Mouse (Mus musculus): ENCODE measurements around the gene Calm3. TPM values are rescaled to one million over a fixed set of nuclear protein-coding genes. Genes with fewer than 3 reads are reported as not detected.

Calm3 gene
- total RNA-seq, 2 experiments from 2014 or later: 1,837 to 1,919 TPM

DNA sequence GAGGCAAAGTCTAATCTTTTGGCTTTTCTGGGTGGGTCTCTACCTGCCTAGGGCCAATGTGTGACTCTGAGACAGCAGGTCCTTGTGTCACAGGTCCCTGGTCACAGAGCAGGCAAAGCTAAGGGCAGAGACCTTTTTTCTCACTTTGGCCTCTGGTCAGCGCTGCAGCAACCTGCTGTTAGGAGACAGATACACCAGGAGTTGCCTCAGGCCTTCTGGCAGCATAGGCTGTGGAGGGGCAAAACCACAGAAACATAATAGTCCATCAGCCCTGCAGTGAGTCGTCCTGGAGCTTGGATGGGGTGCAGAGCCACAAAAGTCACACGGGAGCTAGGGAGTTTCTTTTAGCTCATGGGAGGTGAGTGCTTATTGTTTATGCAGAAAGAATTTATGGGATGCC is 5.2 kb downstream of the Calm3 start:
- intact Hi-C loops (cut with DNase I): loop anchor here (1.0 kb wide), 1 partner anchor 96 kb away; no protein-coding TSS in a partner anchor
- peak in 1 of 2 experiments; percentile 33 for DNase-seq (ENCODE audit: low spot score in 2 of 2)

DNA sequence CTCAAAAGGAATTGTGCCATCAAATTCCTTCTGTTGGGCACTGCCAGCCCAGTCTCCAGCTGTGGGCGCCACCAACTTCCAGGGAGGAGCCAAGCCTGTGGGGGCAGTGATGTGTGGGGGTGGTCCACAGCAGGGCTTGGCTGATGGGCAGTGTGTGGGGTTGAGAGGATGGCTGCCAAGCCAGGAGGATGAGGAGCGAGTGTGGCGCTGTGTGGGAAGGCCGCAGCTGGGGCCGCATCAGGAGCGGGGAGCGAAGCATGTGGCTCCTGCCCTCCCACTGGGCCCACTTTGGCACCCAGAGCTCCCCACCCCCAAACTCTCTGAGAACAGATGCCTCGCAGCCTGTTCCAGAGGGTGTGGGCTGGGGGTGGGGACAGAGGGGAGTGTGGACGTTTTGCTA is 5.9 kb downstream of the Calm3 start:
- peak; percentile 70 to 91 for DNase-seq (ENCODE audit: low spot score in 2 of 2)
- intact Hi-C loops (cut with DNase I): no loop called here

GRCm38 (mm10) chr7:16917447-16917846 is 6.5 kb downstream of the Calm3 start:
- intact Hi-C loops (cut with DNase I): no loop called here
- no peak for DNase-seq (ENCODE audit: low spot score in 2 of 2)

DNA sequence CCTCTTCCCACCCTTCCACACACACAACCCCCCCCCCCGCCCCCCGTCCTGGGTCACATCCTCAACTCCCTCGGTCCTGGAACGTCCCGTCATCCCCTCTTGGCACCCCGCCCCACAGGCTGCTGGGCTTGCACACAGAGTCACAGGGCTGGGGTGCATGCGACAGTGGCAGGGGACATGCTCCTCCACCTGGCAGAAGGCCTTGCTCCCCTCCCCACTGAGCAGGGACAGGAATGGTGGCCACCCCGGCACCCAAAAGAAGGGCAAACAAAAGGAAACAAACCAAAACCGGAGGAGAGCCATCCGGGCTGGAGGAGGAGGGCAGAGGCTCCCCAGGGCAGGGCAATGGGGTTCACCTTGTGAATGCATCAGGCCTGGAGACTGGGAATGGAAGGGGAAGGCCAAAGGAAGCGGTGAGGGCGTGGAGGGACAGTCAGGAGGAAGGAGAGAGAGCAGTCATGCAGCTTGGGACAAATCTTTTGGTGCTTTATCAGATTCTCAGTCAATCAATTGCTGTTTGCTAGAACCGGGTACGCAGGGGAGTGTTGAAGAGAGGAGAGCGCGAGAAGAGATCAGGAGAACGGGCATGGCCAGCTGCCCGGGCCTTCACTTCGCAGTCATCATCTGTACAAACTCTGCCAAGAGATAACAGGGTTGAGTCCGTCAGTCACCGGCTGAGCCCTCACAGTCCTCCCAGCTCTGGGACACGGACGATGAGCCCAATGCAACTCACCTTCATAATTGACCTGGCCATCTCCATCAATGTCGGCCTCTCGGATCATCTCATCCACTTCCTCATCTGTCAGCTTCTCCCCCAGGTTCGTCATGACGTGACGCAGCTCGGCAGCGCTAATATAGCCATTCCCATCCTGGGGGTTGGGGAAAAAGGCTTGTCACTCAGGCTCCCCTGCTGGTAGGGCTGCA is 7.3 kb downstream of the Calm3 start:
- intact Hi-C loops (cut with DNase I): no loop called here

DNA sequence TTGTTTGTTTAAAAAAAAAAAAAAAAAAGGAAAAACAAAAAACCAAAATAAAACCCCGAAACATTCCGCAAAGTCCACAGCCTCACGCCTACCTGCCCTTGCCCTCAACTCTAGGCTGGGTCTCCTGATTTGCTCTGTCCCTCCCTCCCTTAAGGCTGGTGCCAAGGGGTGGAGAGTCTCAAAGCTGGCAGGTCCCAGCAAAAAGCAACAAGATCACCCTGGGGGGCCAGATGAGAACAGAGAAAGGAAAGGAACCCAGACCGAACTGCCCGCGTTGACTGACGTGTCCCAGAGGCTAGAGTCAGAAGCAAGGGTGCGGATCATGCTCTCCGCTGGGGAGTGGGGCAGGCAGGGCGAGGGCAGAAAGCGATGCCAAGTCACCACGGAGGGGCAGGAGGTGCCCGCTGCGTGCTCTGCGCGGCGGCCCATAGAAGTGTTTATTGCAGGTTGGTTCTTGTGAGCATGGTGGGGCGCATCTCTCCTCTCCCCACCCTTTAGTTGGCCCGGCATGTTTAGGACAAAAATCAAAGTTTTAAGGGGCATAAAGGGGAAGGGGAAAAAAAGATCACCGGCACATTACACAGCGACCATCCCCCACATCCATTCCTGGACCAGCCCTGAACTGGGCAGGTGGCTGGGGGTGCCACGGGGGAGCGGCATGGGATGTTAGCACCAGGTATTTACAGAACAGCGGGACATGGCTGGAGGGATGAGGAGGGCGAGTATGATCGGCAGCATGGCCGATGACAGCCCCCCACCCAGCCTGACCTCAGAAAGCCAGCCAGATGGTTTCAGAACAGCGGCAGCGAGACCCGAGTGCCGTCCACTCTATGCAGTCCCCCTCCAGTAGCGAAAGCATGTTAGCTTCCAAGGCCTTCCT is 8.2 kb downstream of the Calm3 start:
- no peak for DNase-seq (ENCODE audit: low spot score in 2 of 2)
- intact Hi-C loops (cut with DNase I): no loop called here

More for the DNA sequence above, 7.3 kb downstream of the Calm3 start:
- no peak for DNase-seq (ENCODE audit: low spot score in 2 of 2)

DNA sequence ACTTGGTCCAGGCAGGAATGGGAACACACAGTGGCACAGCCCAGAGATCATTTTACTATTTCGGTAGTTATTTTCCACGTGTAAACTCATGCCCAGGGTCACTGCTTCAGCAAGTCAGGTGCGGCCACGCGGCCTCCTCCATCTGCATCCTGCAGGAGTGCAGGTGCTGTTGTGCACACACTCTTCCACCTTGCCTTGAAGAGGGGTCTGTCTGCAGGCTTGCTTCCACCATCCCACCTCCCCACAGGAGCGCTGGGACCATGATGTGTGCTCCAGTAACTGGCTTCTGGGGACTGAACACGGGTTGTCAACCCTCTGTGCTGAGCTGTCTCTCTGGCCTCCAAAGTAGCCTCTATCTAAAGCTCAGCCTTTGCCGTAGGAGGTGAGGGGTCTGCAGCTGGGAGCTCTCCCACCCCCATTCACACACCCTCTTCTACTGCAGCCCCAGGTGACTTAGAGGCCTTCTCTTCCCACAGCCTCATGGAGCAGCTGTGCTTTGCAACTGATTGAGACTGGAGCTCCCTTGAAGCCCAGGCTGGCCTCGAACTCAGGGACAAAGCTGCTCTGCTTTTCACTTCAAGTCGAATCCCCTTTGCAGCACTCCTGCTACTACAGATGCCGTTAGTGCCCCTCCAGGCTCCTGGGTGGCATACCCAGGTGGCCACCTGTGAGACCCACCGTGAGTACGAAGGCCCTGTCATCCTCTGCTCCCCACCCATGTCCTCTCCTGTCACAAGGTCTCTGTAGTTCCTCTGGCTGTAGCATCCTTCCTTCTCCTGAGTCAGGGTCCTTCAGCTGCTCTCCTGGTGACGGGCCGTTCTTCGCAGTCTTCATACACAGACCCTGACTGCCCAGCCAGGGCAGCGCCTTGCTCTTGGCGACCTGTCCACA is 9.2 kb downstream of the Calm3 start:
- no peak for DNase-seq (ENCODE audit: low spot score in 2 of 2)
- intact Hi-C loops (cut with DNase I): loop anchor here (5.0 kb wide), 1 partner anchor 42 kb away; no protein-coding TSS in a partner anchor

DNA sequence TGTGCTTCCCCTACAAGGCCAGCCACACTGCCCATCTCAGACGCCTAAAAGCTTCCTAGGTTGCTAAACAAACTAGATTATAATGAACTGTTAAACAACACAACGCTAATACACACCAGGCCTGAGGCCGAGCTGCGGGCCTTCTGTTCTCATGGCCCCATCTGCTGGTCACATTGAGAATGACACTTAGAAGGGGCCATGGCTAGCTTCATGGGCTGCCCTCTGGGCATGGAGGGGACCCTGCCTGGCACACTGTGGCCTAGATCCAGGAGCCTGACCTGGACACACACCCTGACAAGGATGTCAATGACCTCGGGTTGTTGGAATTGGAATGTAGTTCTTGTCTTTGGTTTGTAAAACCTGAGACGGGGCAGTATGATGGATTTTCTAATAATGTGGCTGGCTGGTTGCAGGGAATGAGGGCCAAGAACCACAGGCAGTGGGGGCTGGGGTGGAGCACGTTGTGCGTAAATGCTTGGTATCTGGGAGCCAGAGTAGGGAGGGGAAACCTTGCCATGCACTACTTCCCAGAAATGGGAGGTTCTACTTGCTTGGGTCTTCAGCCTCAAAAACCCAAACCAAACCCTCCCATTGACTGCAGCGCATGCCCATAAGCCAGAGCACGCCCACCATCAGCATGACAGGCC is 10.0 kb downstream of the Calm3 start:
- peak; percentile 75 to 82 for DNase-seq (ENCODE audit: low spot score in 2 of 2)

DNA sequence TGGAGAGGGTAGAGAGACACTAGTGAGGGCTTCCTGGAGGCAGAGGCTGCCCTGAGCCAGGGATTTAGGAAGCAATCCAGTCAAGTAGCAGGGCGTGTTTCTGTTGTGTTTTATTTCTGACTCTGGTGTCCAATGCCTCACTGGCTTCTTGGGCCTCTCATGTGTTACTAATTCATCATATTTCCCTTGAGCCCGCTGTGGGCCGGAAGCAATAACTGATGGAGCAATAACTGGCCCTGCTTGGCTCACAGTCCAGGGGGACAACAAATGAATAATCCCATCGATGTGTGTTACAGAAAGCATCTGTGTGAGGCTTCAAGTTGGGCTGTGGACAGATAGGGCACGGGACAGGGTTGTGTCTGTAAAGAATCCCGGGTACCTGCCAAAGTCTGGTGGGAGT is 11.6 kb downstream of the Calm3 start:
- intact Hi-C loops (cut with DNase I): loop anchor here (2.0 to 5.0 kb wide), 2 partner anchors 18 to 40 kb away; no protein-coding TSS in a partner anchor

More for the DNA sequence above, 10.0 kb downstream of the Calm3 start:
- intact Hi-C loops (cut with DNase I): loop anchor here (2.0 to 5.0 kb wide), 2 partner anchors 19 to 42 kb away; no protein-coding TSS in a partner anchor

GRCm38 (mm10) chr7:16911904-16912303 is 12.0 kb downstream of the Calm3 start:
- intact Hi-C loops (cut with DNase I): loop anchor here (2.0 to 5.0 kb wide), 2 partner anchors 17 to 40 kb away; no protein-coding TSS in a partner anchor

More for the DNA sequence above, 11.6 kb downstream of the Calm3 start:
- no peak for DNase-seq (ENCODE audit: low spot score in 2 of 2)

GRCm38 (mm10) chr7:16909909-16910308 is 14.0 kb downstream of the Calm3 start:
- intact Hi-C loops (cut with DNase I): loop anchor here (5.0 kb wide), 1 partner anchor 38 kb away; no protein-coding TSS in a partner anchor
- DNase-seq (ENCODE audit: low spot score in 2 of 2): no peak

More at GRCm38 (mm10) chr7:16911904-16912303, 12.0 kb downstream of the Calm3 start:
- DNase-seq (ENCODE audit: low spot score in 2 of 2): no peak

GRCm38 (mm10) chr7:16908859-16909258 is 15.1 kb downstream of the Calm3 start:
- intact Hi-C loops (cut with DNase I): no loop called here
- DNase-seq (ENCODE audit: low spot score in 2 of 2): no peak

DNA sequence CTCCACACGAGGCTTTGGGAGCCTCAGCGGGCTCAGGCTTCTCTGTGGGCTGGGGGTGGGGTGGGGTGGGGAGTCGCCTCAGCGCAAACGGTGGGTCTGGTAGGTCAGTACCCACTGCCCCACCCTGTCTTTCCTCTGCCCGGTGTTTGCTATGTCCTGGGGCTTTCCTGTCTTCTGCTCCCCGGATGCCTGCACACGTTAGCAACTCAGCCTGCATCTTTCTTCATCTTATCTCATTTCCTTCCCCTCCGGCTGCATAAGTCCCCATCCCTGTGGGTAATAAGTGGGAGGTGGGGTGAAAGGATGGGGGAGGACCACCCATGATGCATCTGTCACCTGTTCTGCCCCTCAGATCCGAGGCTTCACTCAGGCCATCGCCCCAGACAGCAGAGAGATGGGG is 15.5 kb downstream of the Calm3 start:
- intact Hi-C loops (cut with DNase I): no loop called here

GRCm38 (mm10) chr7:16907842-16908241 is 16.1 kb downstream of the Calm3 start:
- intact Hi-C loops (cut with DNase I): no loop called here
- no peak for DNase-seq (ENCODE audit: low spot score in 2 of 2)

More for the DNA sequence above, 15.5 kb downstream of the Calm3 start:
- DNase-seq (ENCODE audit: low spot score in 2 of 2): no peak

DNA sequence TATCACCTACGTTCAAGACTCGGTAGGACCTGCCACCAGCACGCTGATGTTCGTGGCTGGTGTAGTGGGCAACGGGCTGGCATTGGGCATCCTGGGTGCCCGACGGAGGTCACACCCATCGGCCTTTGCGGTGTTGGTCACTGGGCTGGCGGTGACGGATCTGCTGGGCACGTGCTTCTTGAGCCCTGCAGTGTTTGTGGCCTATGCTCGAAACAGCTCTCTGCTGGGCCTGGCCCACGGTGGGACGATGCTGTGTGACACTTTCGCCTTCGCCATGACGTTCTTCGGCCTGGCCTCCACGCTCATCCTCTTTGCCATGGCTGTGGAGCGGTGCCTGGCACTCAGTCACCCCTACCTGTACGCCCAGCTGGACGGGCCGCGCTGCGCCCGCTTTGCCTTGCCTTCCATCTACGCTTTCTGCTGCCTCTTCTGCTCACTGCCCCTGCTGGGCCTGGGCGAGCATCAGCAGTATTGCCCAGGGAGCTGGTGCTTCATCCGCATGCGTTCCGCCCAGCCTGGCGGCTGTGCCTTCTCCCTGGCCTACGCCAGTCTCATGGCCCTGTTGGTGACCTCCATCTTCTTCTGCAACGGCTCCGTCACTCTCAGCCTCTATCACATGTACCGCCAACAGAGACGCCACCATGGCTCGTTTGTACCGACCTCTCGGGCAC is 16.9 kb downstream of the Calm3 start:
- no peak for DNase-seq (ENCODE audit: low spot score in 2 of 2)
- intact Hi-C loops (cut with DNase I): no loop called here

- DNase-seq (ENCODE audit: low spot score in 2 of 2): no peak
- intact Hi-C loops (cut with DNase I): no loop called here
Observed at GRCm38 (mm10) chr7:16906281-16906680, 17.6 kb downstream of the Calm3 start, which contains the start of gene Ptgir. TSS of gene Ptgir (plus strand) at chr7:16906490.

DNA sequence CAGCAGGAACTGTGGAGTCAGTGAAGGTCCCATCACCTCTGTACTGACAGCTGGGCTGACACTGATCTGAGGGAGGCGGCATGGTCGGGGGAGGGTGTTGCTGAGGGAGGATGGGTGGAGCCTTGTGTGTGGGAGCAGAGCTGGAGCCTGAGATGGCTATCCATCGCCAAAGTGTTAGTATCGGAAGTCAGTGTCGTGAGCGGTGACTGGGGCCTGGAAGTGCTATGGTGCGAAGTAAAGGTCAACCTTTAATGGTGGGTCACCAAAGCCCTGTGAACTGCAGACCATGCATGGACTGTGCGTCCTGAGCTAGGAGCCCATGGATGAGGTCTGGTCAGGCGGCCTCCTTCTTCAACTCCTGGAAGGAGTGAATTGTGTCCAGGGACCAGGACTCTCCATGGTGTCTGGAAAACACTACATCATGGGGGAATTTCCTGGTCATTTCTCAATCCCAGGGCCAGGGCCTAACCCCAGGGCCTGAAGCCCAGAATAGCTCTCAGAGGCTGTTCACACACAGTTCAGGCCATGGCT is 18.4 kb downstream of the Calm3 start:
- intact Hi-C loops (cut with DNase I): no loop called here
- DNase-seq (ENCODE audit: low spot score in 2 of 2): no peak

GRCm38 (mm10) chr7:16904120-16904675 is 19.7 kb downstream of the Calm3 start:
- no peak for DNase-seq (ENCODE audit: low spot score in 2 of 2)
- intact Hi-C loops (cut with DNase I): no loop called here

Data from left cerebral cortex, postnatal 25 days (tissue).